Mouse (Mus musculus) fat pad, adult 2 months (tissue): ENCODE results near the gene Tom1l1.

ENCODE experiments used
- DNase-seq: peaks from one replicate; pipeline ENCODE4 v3.0.0-alpha.2; 2011; ENCODE audit warnings: low read depth, low spot score; ENCODE audit errors: extremely low read depth

The Tom1l1 gene

GRCm38 (mm10) chr11:90622500-90622899 lies 65.7 kb downstream of the Tom1l1 start:
- DNase-seq, result no peak

- DNase-seq, result no peak
These were observed 66.1 kb downstream of the Tom1l1 start for GRCm38 (mm10) chr11:90622044-90622443.

GRCm38 (mm10) chr11:90616431-90616830 lies 71.7 kb downstream of the Tom1l1 start:
- DNase-seq, result no peak

- no peak for DNase-seq
These were observed 73.4 kb downstream of the Tom1l1 start for GRCm38 (mm10) chr11:90614743-90615142.

GRCm38 (mm10) chr11:90612118-90612517 lies 76.0 kb downstream of the Tom1l1 start:
- DNase-seq, result no peak

GRCm38 (mm10) chr11:90603066-90603465 lies 85.1 kb downstream of the Tom1l1 start:
- DNase-seq, result no peak

GRCm38 (mm10) chr11:90595826-90596225 lies 92.3 kb downstream of the Tom1l1 start:
- DNase-seq, result no peak
